Mouse (Mus musculus): ENCODE results near the gene Fbrsl1. TPM values are rescaled to one million over a fixed set of nuclear protein-coding genes. Genes with fewer than 3 reads are reported as not detected.
"Not testable (repeated sequence)": the region's sequence is repeated elsewhere in the genome, so short reads cannot be mapped to it uniquely, and the experiment has no call there.

Gene Fbrsl1
- polyA plus RNA-seq, 1 experiment from 2014 or later, result 27.7 TPM

DNA sequence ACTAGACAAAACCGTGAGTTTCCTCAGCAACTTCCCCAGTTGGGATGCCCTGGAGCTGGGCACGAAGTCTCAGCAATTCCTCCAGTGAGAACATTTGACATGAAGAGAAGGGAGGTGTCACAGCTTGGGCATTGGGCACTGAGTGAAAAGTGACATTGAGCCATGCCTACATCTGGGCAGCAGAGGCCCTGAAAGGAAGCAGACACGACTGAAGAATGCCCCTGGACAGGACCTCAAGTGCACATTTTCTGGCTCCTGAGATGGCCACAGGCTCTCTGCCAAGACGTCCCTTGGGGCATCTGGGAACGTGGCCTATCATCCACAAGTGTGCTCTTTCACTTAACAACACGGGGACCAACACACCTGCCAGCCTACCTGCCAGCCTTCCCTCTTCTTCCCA, 991 bp upstream of the Fbrsl1 start:
- 51% methylated on average over 6 of the region's 6 CpGs for WGBS
- H3K4me1 ChIP-seq (replicated peaks), result peaks cover 22% of the 10 kb centered on the region

GRCm38 (mm10) chr5:110447720-110448435, 425 bp downstream of the Fbrsl1 start:
- Histone ChIP-seq H3K9me3 (no peaks in the 10 kb centered on the region), H3K9ac (replicated peaks) (peak overlapping the region; percentile 86), H3K4me1 (replicated peaks) (peaks cover 22% of the 10 kb centered on the region), H3K4me2 (peak overlapping the region; percentile 90), H3K36me3 (no peaks in the 10 kb centered on the region), H3K4me3 (replicated peaks) (peak overlapping the region; percentile 95), H3K27ac (peak overlapping the region; percentile 70), H3K27me3 (peaks cover 6% of the 10 kb centered on the region; the same call in 1 of the 2 replicates)
- WGBS, result under 1% methylated on average over 88 of the region's 98 CpGs
- peak; percentile 9; the same call in 1 of the 2 replicates for ATAC-seq (ENCODE audit: insufficient number of reproducible peaks, insufficient read depth, low FRiP score, low TSS enrichment, low read depth)

More for the DNA sequence above, 991 bp upstream of the Fbrsl1 start:
- H3K27me3 ChIP-seq, result peaks cover 6% of the 10 kb centered on the region; the same call in 1 of the 2 replicates
- ATAC-seq (ENCODE audit: insufficient number of reproducible peaks, insufficient read depth, low FRiP score, low TSS enrichment, low read depth), result no peak
- no peak overlapping the region for H3K9ac ChIP-seq (replicated peaks)
- no peaks in the 10 kb centered on the region for H3K9me3 ChIP-seq
- peak overlapping the region; percentile 90 for H3K4me2 ChIP-seq
- no peak overlapping the region for H3K27ac ChIP-seq
- H3K36me3 ChIP-seq, result no peaks in the 10 kb centered on the region
- peak overlapping the region; percentile 95 for H3K4me3 ChIP-seq (replicated peaks)

- Histone ChIP-seq H3K27ac (no peak overlapping the region), H3K9ac (replicated peaks) (no peak overlapping the region), H3K36me3 (no peaks in the 10 kb centered on the region), H3K9me3 (no peaks in the 10 kb centered on the region), H3K4me3 (replicated peaks) (no peak overlapping the region), H3K4me2 (no peak overlapping the region), H3K27me3 (peaks cover 6% of the 10 kb centered on the region; the same call in 1 of the 2 replicates), H3K4me1 (replicated peaks) (peaks cover 32% of the 10 kb centered on the region)
- 83% methylated on average over 2 of the region's 2 CpGs for WGBS
- ATAC-seq (ENCODE audit: insufficient number of reproducible peaks, insufficient read depth, low FRiP score, low TSS enrichment, low read depth), result no peak
These were observed 3.8 kb downstream of the Fbrsl1 start for GRCm38 (mm10) chr5:110444509-110444908.

DNA sequence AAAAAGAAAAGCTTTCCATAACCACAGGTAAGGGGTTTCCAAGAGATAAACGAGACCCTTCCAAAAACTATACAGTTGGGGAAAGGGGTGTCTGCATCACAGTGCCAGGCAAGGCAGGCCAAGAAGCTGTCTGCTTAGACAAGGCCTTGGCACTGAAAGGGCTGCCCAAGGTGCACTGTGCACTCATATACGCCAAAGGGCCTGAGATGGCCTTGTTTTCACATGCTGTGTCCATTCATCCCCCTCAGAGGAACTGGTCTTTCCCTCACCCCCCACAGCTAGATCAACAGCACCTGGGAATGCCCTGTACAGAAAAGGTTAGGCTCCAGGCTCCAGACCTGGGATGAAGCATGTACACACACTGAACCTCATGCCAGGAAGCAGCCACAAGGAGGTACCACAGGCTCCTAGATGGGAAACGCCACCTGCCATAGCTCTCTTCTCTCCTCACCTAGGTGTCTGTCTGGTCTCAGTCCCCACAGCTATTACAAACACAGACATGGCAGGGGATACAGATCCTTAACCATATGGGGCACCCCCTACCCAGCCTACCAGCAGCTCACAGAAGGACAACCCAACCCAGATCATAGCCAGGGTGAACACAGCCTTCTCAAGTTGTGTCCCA, 5.2 kb downstream of the Fbrsl1 start:
- no peak overlapping the region for H3K27ac ChIP-seq
- no peaks in the 10 kb centered on the region for H3K9me3 ChIP-seq
- peaks cover 36% of the 10 kb centered on the region for H3K4me1 ChIP-seq (replicated peaks)
- no peak overlapping the region for H3K4me3 ChIP-seq (replicated peaks)
- no peak overlapping the region for H3K4me2 ChIP-seq
- no peak overlapping the region for H3K9ac ChIP-seq (replicated peaks)
- WGBS, result 87% methylated on average over 3 of the region's 3 CpGs
- ATAC-seq (ENCODE audit: insufficient number of reproducible peaks, insufficient read depth, low FRiP score, low TSS enrichment, low read depth), result no peak
- H3K27me3 ChIP-seq, result no peaks in the 10 kb centered on the region
- no peaks in the 10 kb centered on the region for H3K36me3 ChIP-seq

GRCm38 (mm10) chr5:110439565-110440310, 8.6 kb downstream of the Fbrsl1 start:
- H3K27ac ChIP-seq, result no peak overlapping the region
- peaks cover 20% of the 10 kb centered on the region; the same call in 1 of the 2 replicates for H3K4me1 ChIP-seq (replicated peaks)
- ATAC-seq (ENCODE audit: insufficient number of reproducible peaks, insufficient read depth, low FRiP score, low TSS enrichment, low read depth), result no peak
- no peaks in the 10 kb centered on the region for H3K36me3 ChIP-seq
- H3K4me2 ChIP-seq, result no peak overlapping the region
- H3K27me3 ChIP-seq, result no peaks in the 10 kb centered on the region
- no peak overlapping the region for H3K9ac ChIP-seq (replicated peaks)
- H3K9me3 ChIP-seq, result no peaks in the 10 kb centered on the region
- H3K4me3 ChIP-seq (replicated peaks), result no peak overlapping the region
- WGBS, result 76% methylated on average over 3 of the region's 3 CpGs

GRCm38 (mm10) chr5:110438591-110438990, 9.7 kb downstream of the Fbrsl1 start:
- H3K4me2 ChIP-seq, result no peak overlapping the region
- no peak overlapping the region for H3K9ac ChIP-seq (replicated peaks)
- no peaks in the 10 kb centered on the region for H3K36me3 ChIP-seq
- no peak overlapping the region for H3K27ac ChIP-seq
- WGBS, result 77% methylated on average over 3 of the region's 3 CpGs
- H3K4me3 ChIP-seq (replicated peaks), result no peak overlapping the region
- H3K4me1 ChIP-seq (replicated peaks), result peaks cover 20% of the 10 kb centered on the region; the same call in 1 of the 2 replicates
- ATAC-seq (ENCODE audit: insufficient number of reproducible peaks, insufficient read depth, low FRiP score, low TSS enrichment, low read depth), result no peak
- no peaks in the 10 kb centered on the region for H3K27me3 ChIP-seq
- H3K9me3 ChIP-seq, result no peaks in the 10 kb centered on the region

GRCm38 (mm10) chr5:110437632-110438261, 10.6 kb downstream of the Fbrsl1 start:
- H3K27me3 ChIP-seq, result no peaks in the 10 kb centered on the region
- no peak overlapping the region for H3K9ac ChIP-seq (replicated peaks)
- no peak overlapping the region for H3K27ac ChIP-seq
- peaks cover 20% of the 10 kb centered on the region; the same call in 1 of the 2 replicates for H3K4me1 ChIP-seq (replicated peaks)
- H3K4me2 ChIP-seq, result no peak overlapping the region
- no peaks in the 10 kb centered on the region for H3K9me3 ChIP-seq
- H3K4me3 ChIP-seq (replicated peaks), result no peak overlapping the region
- WGBS, result 46% methylated on average over 6 of the region's 6 CpGs
- no peak for ATAC-seq (ENCODE audit: insufficient number of reproducible peaks, insufficient read depth, low FRiP score, low TSS enrichment, low read depth)
- H3K36me3 ChIP-seq, result peaks cover 2% of the 10 kb centered on the region

DNA sequence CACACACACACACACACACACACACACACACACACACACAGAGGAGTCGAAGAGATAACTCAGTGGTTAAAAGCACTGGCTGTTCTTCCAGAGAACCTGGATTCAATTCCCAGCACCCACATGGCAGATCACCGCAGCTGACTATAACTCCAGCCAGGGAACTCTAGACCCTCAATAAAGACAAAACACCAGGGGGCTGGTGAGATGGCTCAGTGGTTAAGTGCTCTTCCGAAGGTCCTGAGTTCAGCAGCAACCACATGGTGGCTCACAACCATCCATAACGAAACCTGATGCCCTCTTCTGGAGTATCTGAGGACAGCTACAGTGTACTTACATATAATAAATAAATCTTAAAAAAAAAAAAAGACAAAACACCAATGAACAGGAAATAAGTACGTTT, 12.1 kb downstream of the Fbrsl1 start:
- H3K9ac ChIP-seq (replicated peaks); H3K4me3 ChIP-seq (replicated peaks); H3K27me3 ChIP-seq; H3K9me3 ChIP-seq; H3K27ac ChIP-seq; H3K4me2 ChIP-seq; ATAC-seq (ENCODE audit: insufficient number of reproducible peaks, insufficient read depth, low FRiP score, low TSS enrichment, low read depth): not testable (repeated sequence)
- peaks cover 16% of the 10 kb centered on the region; the same call in 1 of the 2 replicates for H3K4me1 ChIP-seq (replicated peaks)
- H3K36me3 ChIP-seq, result peaks cover 18% of the 10 kb centered on the region
- WGBS, result 66% methylated on average over 5 of the region's 5 CpGs

DNA sequence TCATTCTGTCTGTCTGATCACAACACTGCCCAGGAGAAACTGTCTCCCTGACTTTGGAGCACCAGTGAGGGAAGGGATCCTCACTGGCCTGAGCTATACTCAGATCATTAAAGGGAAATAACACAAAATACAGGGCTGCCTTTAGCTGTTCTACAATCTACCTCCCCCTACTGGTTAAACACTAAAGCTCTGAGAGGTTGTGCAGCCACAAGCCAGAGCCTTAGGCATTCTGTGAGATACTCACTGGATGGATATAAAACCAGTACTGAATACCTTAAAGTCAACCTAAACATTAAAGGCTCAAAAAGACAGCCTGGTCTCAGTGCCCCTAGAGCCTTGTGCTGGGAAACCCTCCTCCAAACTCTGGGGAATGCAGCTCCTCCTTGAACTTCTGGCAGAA, 13.5 kb downstream of the Fbrsl1 start:
- no peak for ATAC-seq (ENCODE audit: insufficient number of reproducible peaks, insufficient read depth, low FRiP score, low TSS enrichment, low read depth)
- Histone ChIP-seq H3K9me3 (no peaks in the 10 kb centered on the region), H3K27ac (no peak overlapping the region), H3K9ac (replicated peaks) (no peak overlapping the region), H3K4me2 (no peak overlapping the region), H3K4me3 (replicated peaks) (no peak overlapping the region), H3K36me3 (peaks cover 31% of the 10 kb centered on the region), H3K27me3 (no peaks in the 10 kb centered on the region), H3K4me1 (replicated peaks) (peaks cover 13% of the 10 kb centered on the region; the same call in 1 of the 2 replicates)

GRCm38 (mm10) chr5:110429045-110429444, 19.3 kb downstream of the Fbrsl1 start:
- Histone ChIP-seq H3K27ac (no peak overlapping the region), H3K9me3 (no peaks in the 10 kb centered on the region), H3K4me1 (replicated peaks) (no peaks in the 10 kb centered on the region), H3K36me3 (peaks cover 32% of the 10 kb centered on the region), H3K27me3 (no peaks in the 10 kb centered on the region), H3K4me3 (replicated peaks) (no peak overlapping the region), H3K9ac (replicated peaks) (no peak overlapping the region), H3K4me2 (no peak overlapping the region)
- WGBS, result 45% methylated on average over 9 of the region's 9 CpGs
- no peak for ATAC-seq (ENCODE audit: insufficient number of reproducible peaks, insufficient read depth, low FRiP score, low TSS enrichment, low read depth)

- Histone ChIP-seq H3K9me3 (no peaks in the 10 kb centered on the region), H3K27me3 (no peaks in the 10 kb centered on the region), H3K4me3 (replicated peaks) (no peak overlapping the region), H3K4me2 (no peak overlapping the region), H3K36me3 (peaks cover 32% of the 10 kb centered on the region), H3K9ac (replicated peaks) (no peak overlapping the region), H3K27ac (no peak overlapping the region), H3K4me1 (replicated peaks) (no peaks in the 10 kb centered on the region)
- 79% methylated on average over 3 of the region's 3 CpGs for WGBS
- no peak for ATAC-seq (ENCODE audit: insufficient number of reproducible peaks, insufficient read depth, low FRiP score, low TSS enrichment, low read depth)
These were observed 20.0 kb downstream of the Fbrsl1 start for GRCm38 (mm10) chr5:110428290-110428689.
